Mouse (Mus musculus) hindbrain, postnatal 0 days (tissue): ENCODE measurements around the gene Aco1. TPM values are rescaled to one million over a fixed set of nuclear protein-coding genes. Genes with fewer than 3 reads are reported as not detected.

Experiments
- ATAC-seq: fragments of 200-750 bp; cut with Nextera tagmentation; 2 replicates; pipeline ENCODE4 v1.8.0; 2017; ENCODE audit warnings: mild to moderate bottlenecking, moderate TSS enrichment, moderate library complexity
- DNase-seq: peaks from one replicate; pipeline ENCODE4 v3.0.0-alpha.2; 2015; ENCODE audit warnings: low spot score
- H3K27ac ChIP-seq: fragments of 300-500 bp; sonication (generic); 2 replicates; pipeline ENCODE4 v1.5.1; 2014; ENCODE audit warnings: mild to moderate bottlenecking
- H3K27me3 ChIP-seq: fragments of 300-500 bp; sonication (generic); 2 replicates; pipeline ENCODE4 v1.6.1; 2014; ENCODE audit warnings: low read length, mixed read lengths; ENCODE audit not compliant: insufficient read depth
- H3K36me3 ChIP-seq: fragments of 300-500 bp; sonication (generic); 2 replicates; pipeline ENCODE4 v1.6.1; 2014; ENCODE audit warnings: low read length, mixed read lengths; ENCODE audit not compliant: insufficient read depth
- H3K4me1 ChIP-seq: fragments of 300-500 bp; sonication (generic); 2 replicates; pipeline ENCODE4 v1.6.1; 2014; ENCODE audit warnings: antibody characterized with exemption, low read length, mixed read lengths; ENCODE audit not compliant: insufficient read depth
- H3K4me2 ChIP-seq: fragments of 300-500 bp; sonication (generic); 2 replicates; pipeline ENCODE4 v1.6.1; 2014; ENCODE audit warnings: low read depth, mild to moderate bottlenecking, low read length, moderate library complexity, mixed read lengths
- H3K4me3 ChIP-seq: fragments of 300-500 bp; sonication (generic); 2 replicates; pipeline ENCODE4 v1.5.1; 2014; ENCODE audit warnings: low read length
- H3K9ac ChIP-seq: fragments of 300-500 bp; sonication (generic); replicated peaks from 2 replicates; pipeline ENCODE4 v1.6.1; 2014; ENCODE audit warnings: mild to moderate bottlenecking, low read length, moderate library complexity, mixed read lengths
- H3K9me3 ChIP-seq: fragments of 300-500 bp; sonication (generic); 2 replicates; pipeline ENCODE4 v1.6.1; 2016; ENCODE audit warnings: low read length, mixed read lengths
- CTCF ChIP-seq: IDR thresholded peaks from 2 replicates; pipeline ENCODE4 v1.5.1; 2016; ENCODE audit warnings: antibody characterized with exemption, control low read depth, low read depth
- WGBS: fragments of 180-500 bp; shearing (Covaris S2); extraction: QIAGEN DNeasy Blood & Tissue Kit; methylation state at CpG from one replicate; pipeline ENCODE4 v1.1.7; 2014; 5-methylcytosine and 5-hydroxymethylcytosine counted together
- polyA plus RNA-seq: library from polyadenylated mRNA; unstranded; fragments of >200 nt; fragmentation: Nextera tagmentation; extraction: Ambion mirVana; gene quantifications from 2 replicates; pipeline ENCODE4 v1.2.1, GENCODE M21; 2015
- total RNA-seq: library from RNA; depleted of rRNA; stranded (reverse); fragments of >200 nt; gene quantifications from 2 replicates; pipeline ENCODE4 v1.2.3, GENCODE M21; 2014

The Aco1 gene
- total and polyA plus RNA-seq, 2 experiments from 2014 or later = 38.3 to 57.0 TPM

DNA sequence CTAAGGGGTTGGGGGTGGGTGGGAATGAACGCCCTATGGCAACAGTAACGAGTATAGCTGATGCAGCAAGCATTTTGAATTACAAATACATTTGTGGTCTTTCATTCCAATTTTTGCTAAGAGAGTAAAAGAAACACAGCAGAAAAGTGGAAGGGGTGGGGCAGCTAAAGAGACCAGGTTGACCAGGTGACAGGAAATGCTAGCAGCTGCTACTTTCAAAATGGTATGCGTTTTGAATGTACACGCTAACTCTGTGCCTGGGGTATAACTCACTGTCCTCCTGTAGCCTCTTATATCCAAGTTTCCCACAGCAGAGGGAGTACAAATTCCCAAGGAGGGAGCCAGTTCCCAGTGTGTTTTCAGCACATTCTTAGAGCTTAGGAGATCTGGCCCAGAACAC is 93.9 kb downstream of the Aco1 start:
- H3K9ac ChIP-seq = no peak overlapping the region
- no peaks in the 10 kb centered on the region for H3K27me3 ChIP-seq
- ATAC-seq (no peak), DNase-seq (no peak)
- no peaks in the 10 kb centered on the region for H3K9me3 ChIP-seq
- H3K4me3 ChIP-seq = no peak overlapping the region
- no peaks in the 10 kb centered on the region for H3K36me3 ChIP-seq
- 90% methylated on average over 4 of the region's 4 CpGs for WGBS
- no peak overlapping the region for H3K27ac ChIP-seq
- TF ChIP-seq CTCF = no peak
- no peak overlapping the region for H3K4me2 ChIP-seq
- peaks cover 10% of the 10 kb centered on the region for H3K4me1 ChIP-seq

GRCm38 (mm10) chr4:40238483-40239408 is 95.9 kb downstream of the Aco1 start:
- ATAC-seq = no peak
- H3K4me2 ChIP-seq = peak overlapping the region; percentile 87
- H3K4me1 ChIP-seq = peaks cover 10% of the 10 kb centered on the region
- H3K9ac ChIP-seq = peak overlapping the region; percentile 46
- H3K4me3 ChIP-seq = peak overlapping the region; percentile 52
- H3K36me3 ChIP-seq = no peaks in the 10 kb centered on the region
- peak; percentile 15 for DNase-seq
- no peaks in the 10 kb centered on the region for H3K9me3 ChIP-seq
- no peak for TF ChIP-seq CTCF
- no peak overlapping the region for H3K27ac ChIP-seq
- WGBS = 3% methylated on average over 17 of the region's 17 CpGs
- no peaks in the 10 kb centered on the region for H3K27me3 ChIP-seq

- peak; percentile 24; the same call in 1 of the 2 replicates for ATAC-seq
- Histone ChIP-seq H3K36me3 (no peaks in the 10 kb centered on the region), H3K4me1 (peaks cover 10% of the 10 kb centered on the region), H3K27me3 (no peaks in the 10 kb centered on the region), H3K27ac (no peak within 1 kb of the TSS), H3K9ac (peak within 1 kb of the TSS; percentile 46), H3K4me3 (peak within 1 kb of the TSS; percentile 52), H3K9me3 (no peaks in the 10 kb centered on the region), H3K4me2 (peak within 1 kb of the TSS; percentile 87)
- DNase-seq = peak; percentile 49
- no peak for TF ChIP-seq CTCF
- 3% methylated on average over 34 of the region's 35 CpGs for WGBS
Measured at GRCm38 (mm10) chr4:40239409-40240271, 96.8 kb downstream of the Aco1 start, which contains the start of gene Ddx58. Ddx58 (minus strand) TSS chr4:40239828.

DNA sequence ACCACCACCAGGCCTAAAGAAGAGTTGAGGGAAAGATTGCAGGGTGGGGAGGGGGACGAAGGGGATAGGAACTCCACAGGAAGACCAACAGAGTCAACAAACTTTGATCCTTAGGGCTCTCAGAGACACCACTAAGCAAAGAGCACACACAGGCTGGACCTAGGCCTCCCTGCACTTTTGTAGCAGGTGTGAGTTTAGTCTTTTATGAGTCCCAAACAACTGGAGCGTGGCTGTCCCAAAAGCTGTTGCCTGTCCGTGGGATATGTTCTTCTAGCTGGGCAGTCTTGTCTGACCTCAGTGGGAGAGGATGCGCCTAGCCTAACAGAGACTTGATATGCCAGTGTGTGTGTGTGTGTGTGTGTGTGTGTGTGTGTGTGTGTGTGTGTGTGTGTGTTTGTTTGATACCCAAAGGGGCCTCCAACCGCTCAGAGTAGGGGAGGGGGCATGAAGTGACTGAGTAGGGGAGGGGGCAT is 97.4 kb downstream of the Aco1 start:
- H3K36me3 ChIP-seq = no peaks in the 10 kb centered on the region
- ATAC-seq = no peak
- DNase-seq = no peak
- H3K27ac ChIP-seq = no peak overlapping the region
- H3K4me2 ChIP-seq = peak overlapping the region; percentile 87
- 48% methylated on average over 5 of the region's 5 CpGs for WGBS
- peaks cover 10% of the 10 kb centered on the region for H3K4me1 ChIP-seq
- H3K9ac ChIP-seq = no peak overlapping the region
- H3K9me3 ChIP-seq = no peaks in the 10 kb centered on the region
- TF ChIP-seq CTCF = no peak
- H3K27me3 ChIP-seq = no peaks in the 10 kb centered on the region
- H3K4me3 ChIP-seq = peak overlapping the region; percentile 52

GRCm38 (mm10) chr4:40241928-40242327 is 99.0 kb downstream of the Aco1 start:
- Histone ChIP-seq H3K4me2 (no peak overlapping the region), H3K4me3 (no peak overlapping the region), H3K36me3 (no peaks in the 10 kb centered on the region), H3K9ac (no peak overlapping the region), H3K4me1 (peaks cover 10% of the 10 kb centered on the region), H3K27ac (no peak overlapping the region), H3K9me3 (no peaks in the 10 kb centered on the region), H3K27me3 (no peaks in the 10 kb centered on the region)
- ATAC-seq = no peak
- whole genome bisulfite sequencing = 61% methylated on average over 6 of the region's 6 CpGs
- no peak for TF ChIP-seq CTCF
- DNase-seq = no peak

- no peak overlapping the region for H3K27ac ChIP-seq
- H3K4me2 ChIP-seq = no peak overlapping the region
- 87% methylated on average over 4 of the region's 4 CpGs for WGBS
- no peak overlapping the region for H3K9ac ChIP-seq
- no peak for DNase-seq
- no peaks in the 10 kb centered on the region for H3K9me3 ChIP-seq
- ATAC-seq = no peak
- no peaks in the 10 kb centered on the region for H3K27me3 ChIP-seq
- H3K4me3 ChIP-seq = no peak overlapping the region
- no peak for TF ChIP-seq CTCF
- peaks cover 10% of the 10 kb centered on the region for H3K4me1 ChIP-seq
- no peaks in the 10 kb centered on the region for H3K36me3 ChIP-seq
Measured at GRCm38 (mm10) chr4:40243006-40243405, 100.1 kb downstream of the Aco1 start.
